Mouse (Mus musculus) cerebellum, postnatal 10 days (tissue): ENCODE data around the gene Prom1.
"Not testable (repeated sequence)": the region's sequence is repeated elsewhere in the genome, so short reads cannot be mapped to it uniquely, and the experiment has no call there.

Source experiments
- DNase-seq, 2 experiments: peaks; one replicate each; pipeline ENCODE4 v3.0.0; 2021; ENCODE audit warnings: mixed read lengths in 2 of 2

Gene Prom1

GRCm38 (mm10) chr5:44101231-44102110 lies at the start of gene Prom1:
Prom1 (minus strand) TSS chr5:44102032.
- DNase-seq: peak; percentile 54 to 59

GRCm38 (mm10) chr5:44147732-44148131 lies 45.9 kb upstream of the Prom1 start:
- no peak for DNase-seq

GRCm38 (mm10) chr5:44146437-44147332 lies 44.9 kb upstream of the Prom1 start:
- DNase-seq: no peak

GRCm38 (mm10) chr5:44143467-44144235 lies 41.8 kb upstream of the Prom1 start:
- DNase-seq: no peak

- DNase-seq: no peak
These were observed 25.7 kb upstream of the Prom1 start for GRCm38 (mm10) chr5:44127487-44127886.

GRCm38 (mm10) chr5:44126574-44126973 lies 24.7 kb upstream of the Prom1 start:
- DNase-seq: not testable (repeated sequence)

GRCm38 (mm10) chr5:44121390-44121789 lies 19.6 kb upstream of the Prom1 start:
- peak in 1 of 2 experiments; percentile 13 for DNase-seq

- no peak for DNase-seq
These were observed 11.3 kb upstream of the Prom1 start for GRCm38 (mm10) chr5:44113138-44113537.

GRCm38 (mm10) chr5:44109121-44109520 lies 7.3 kb upstream of the Prom1 start:
- no peak for DNase-seq

GRCm38 (mm10) chr5:44108125-44108524 lies 6.3 kb upstream of the Prom1 start:
- DNase-seq: no peak

- DNase-seq: no peak
These were observed 3.4 kb upstream of the Prom1 start for GRCm38 (mm10) chr5:44105192-44105591.

- DNase-seq: no peak
These were observed 2.9 kb upstream of the Prom1 start for GRCm38 (mm10) chr5:44104686-44105085.

- peak; percentile 17 to 45 for DNase-seq
These were observed 2.3 kb upstream of the Prom1 start for GRCm38 (mm10) chr5:44104120-44104519.

GRCm38 (mm10) chr5:44103121-44103520 lies 1.3 kb upstream of the Prom1 start:
- DNase-seq: no peak

- peak; percentile 87 to 89 for DNase-seq
These were observed 1.1 kb downstream of the Prom1 start for GRCm38 (mm10) chr5:44100544-44101230.

- no peak for DNase-seq
These were observed 1.7 kb downstream of the Prom1 start for GRCm38 (mm10) chr5:44100187-44100543.

- DNase-seq: no peak
These were observed 4.8 kb downstream of the Prom1 start for GRCm38 (mm10) chr5:44096996-44097395.

GRCm38 (mm10) chr5:44096106-44096505 lies 5.7 kb downstream of the Prom1 start:
- DNase-seq: no peak

- no peak for DNase-seq
These were observed 6.1 kb downstream of the Prom1 start for GRCm38 (mm10) chr5:44095697-44096096.

- no peak for DNase-seq
These were observed 14.8 kb downstream of the Prom1 start for GRCm38 (mm10) chr5:44087034-44087433.

- peak; percentile 29 to 44 for DNase-seq
These were observed 16.0 kb downstream of the Prom1 start for GRCm38 (mm10) chr5:44085871-44086270.

- no peak for DNase-seq
These were observed 20.7 kb downstream of the Prom1 start for GRCm38 (mm10) chr5:44081108-44081507.
